Mouse (Mus musculus): ENCODE data around the gene Paxx. TPM values are rescaled to one million over a fixed set of nuclear protein-coding genes. Genes with fewer than 3 reads are reported as not detected.
"Not testable (repeated sequence)": the region's sequence is repeated elsewhere in the genome, so short reads cannot be mapped to it uniquely, and the experiment has no call there.

Paxx gene
- polyA plus RNA-seq, 1 experiment: 114 TPM

GRCm38 (mm10) chr2:25422587-25423410 lies 38.1 kb downstream of the Paxx start, which contains the start of gene Fut7:
TSS of gene Fut7 (plus strand) at chr2:25423267.
- H3K4me3 ChIP-seq (replicated peaks; ENCODE audit: control insufficient read depth, low read depth, low read length): peak within 1 kb of the TSS; percentile 36
- peak within 1 kb of the TSS; percentile 95 for H3K27ac ChIP-seq (ENCODE audit: control insufficient read depth, insufficient read depth, low read depth, low read length, poor library complexity)
- no peaks in the 10 kb centered on the region; the same call in 1 of the 2 replicates for H3K4me1 ChIP-seq (ENCODE audit: control insufficient read depth, insufficient read depth, low read length)
- peak; percentile 70; the same call in 1 of the 2 replicates for TF ChIP-seq POLR2A (IDR thresholded peaks at IDR 0.05; ENCODE audit: borderline replicate concordance, control insufficient read depth, low read depth, low read length)
- no peak for TF ChIP-seq CTCF (IDR thresholded peaks at IDR 0.05; ENCODE audit: control insufficient read depth, insufficient read depth, low read length)
- WGBS: 3% methylated on average over 17 of the region's 17 CpGs

GRCm38 (mm10) chr2:25421896-25422295 lies 39.0 kb downstream of the Paxx start:
- Histone ChIP-seq H3K4me1 (ENCODE audit: control insufficient read depth, insufficient read depth, low read length) (no peaks in the 10 kb centered on the region; the same call in 1 of the 2 replicates), H3K27ac (ENCODE audit: control insufficient read depth, insufficient read depth, low read depth, low read length, poor library complexity) (peak overlapping the region; percentile 95), H3K4me3 (replicated peaks; ENCODE audit: control insufficient read depth, low read depth, low read length) (no peak overlapping the region)
- TF ChIP-seq CTCF (IDR thresholded peaks at IDR 0.05; ENCODE audit: control insufficient read depth, insufficient read depth, low read length) (peak; percentile 54), POLR2A (IDR thresholded peaks at IDR 0.05; ENCODE audit: borderline replicate concordance, control insufficient read depth, low read depth, low read length) (no peak)
- WGBS: 30% methylated on average over 3 of the region's 3 CpGs

- WGBS: 44% methylated on average over 3 of the region's 3 CpGs
Observed at GRCm38 (mm10) chr2:25417426-25417825, 43.5 kb downstream of the Paxx start.

GRCm38 (mm10) chr2:25413436-25413835 lies 47.5 kb downstream of the Paxx start:
- not testable (repeated sequence) for H3K27ac ChIP-seq (ENCODE audit: control insufficient read depth, insufficient read depth, low read depth, low read length, poor library complexity); H3K4me1 ChIP-seq (ENCODE audit: control insufficient read depth, insufficient read depth, low read length); H3K4me3 ChIP-seq (replicated peaks; ENCODE audit: control insufficient read depth, low read depth, low read length)

More at GRCm38 (mm10) chr2:25417426-25417825, 43.5 kb downstream of the Paxx start:
- Histone ChIP-seq H3K4me3 (replicated peaks; ENCODE audit: control insufficient read depth, low read depth, low read length) (no peak overlapping the region), H3K27ac (ENCODE audit: control insufficient read depth, insufficient read depth, low read depth, low read length, poor library complexity) (no peak overlapping the region), H3K4me1 (ENCODE audit: control insufficient read depth, insufficient read depth, low read length) (no peaks in the 10 kb centered on the region; the same call in 1 of the 2 replicates)
- TF ChIP-seq CTCF (IDR thresholded peaks at IDR 0.05; ENCODE audit: control insufficient read depth, insufficient read depth, low read length) (no peak), POLR2A (IDR thresholded peaks at IDR 0.05; ENCODE audit: borderline replicate concordance, control insufficient read depth, low read depth, low read length) (no peak)

- TF ChIP-seq CTCF (IDR thresholded peaks at IDR 0.05; ENCODE audit: control insufficient read depth, insufficient read depth, low read length) (no peak), POLR2A (IDR thresholded peaks at IDR 0.05; ENCODE audit: borderline replicate concordance, control insufficient read depth, low read depth, low read length) (no peak)
- Histone ChIP-seq H3K4me1 (ENCODE audit: control insufficient read depth, insufficient read depth, low read length) (no peaks in the 10 kb centered on the region), H3K27ac (ENCODE audit: control insufficient read depth, insufficient read depth, low read depth, low read length, poor library complexity) (no peak overlapping the region), H3K4me3 (replicated peaks; ENCODE audit: control insufficient read depth, low read depth, low read length) (no peak overlapping the region)
- WGBS: 82% methylated on average over 10 of the region's 10 CpGs
Observed at GRCm38 (mm10) chr2:25408908-25409307, 52.0 kb downstream of the Paxx start.

Other genes starting within 250 kb of the Paxx start
- 26.7 and 38.0 TPM in 2 replicates for gene Nelfb, start 249.6 kb downstream of the Paxx start, polyA plus RNA-seq (2011; ENCODE audit: insufficient read depth, insufficient read length, low replicate concordance, missing spikeins)
- not detected in 2 replicates for gene Stpg3, start 246.5 kb downstream of the Paxx start, polyA plus RNA-seq (2011; ENCODE audit: insufficient read depth, insufficient read length, low replicate concordance, missing spikeins)
- gene Fam166a, start 242.3 kb downstream of the Paxx start, polyA plus RNA-seq (2011; ENCODE audit: insufficient read depth, insufficient read length, low replicate concordance, missing spikeins): not detected in 2 replicates
- gene Tubb4b, start 236.4 kb downstream of the Paxx start, polyA plus RNA-seq (2011; ENCODE audit: insufficient read depth, insufficient read length, low replicate concordance, missing spikeins): 319 and 327 TPM in 2 replicates
- gene Slc34a3, start 226.7 kb downstream of the Paxx start, polyA plus RNA-seq (2011; ENCODE audit: insufficient read depth, insufficient read length, low replicate concordance, missing spikeins): not detected in 2 replicates
- not detected in 2 replicates for gene Rnf224, start 224.3 kb downstream of the Paxx start, polyA plus RNA-seq (2011; ENCODE audit: insufficient read depth, insufficient read length, low replicate concordance, missing spikeins)
- 3.1 and 4.2 TPM in 2 replicates for gene Rnf208, start 218.8 kb downstream of the Paxx start, polyA plus RNA-seq (2011; ENCODE audit: insufficient read depth, insufficient read length, low replicate concordance, missing spikeins)
- not detected in 2 replicates for gene Cysrt1, start 218.6 kb downstream of the Paxx start, polyA plus RNA-seq (2011; ENCODE audit: insufficient read depth, insufficient read length, low replicate concordance, missing spikeins)
- 9.9 and 22.3 TPM in 2 replicates for gene AL732309.1, start 214.2 kb downstream of the Paxx start, polyA plus RNA-seq (2011; ENCODE audit: insufficient read depth, insufficient read length, low replicate concordance, missing spikeins)
- 5.0 and 15.6 TPM in 2 replicates for gene Tmem203, start 205.7 kb downstream of the Paxx start, polyA plus RNA-seq (2011; ENCODE audit: insufficient read depth, insufficient read length, low replicate concordance, missing spikeins)
- 1.4 and 17.5 TPM in 2 replicates for gene Tprn, start 198.5 kb downstream of the Paxx start, polyA plus RNA-seq (2011; ENCODE audit: insufficient read depth, insufficient read length, low replicate concordance, missing spikeins)
- 48.8 and 65.8 TPM in 2 replicates for gene Ssna1, start 188.7 kb downstream of the Paxx start, polyA plus RNA-seq (2011; ENCODE audit: insufficient read depth, insufficient read length, low replicate concordance, missing spikeins)
- gene Anapc2, start 188.6 kb downstream of the Paxx start, polyA plus RNA-seq (2011; ENCODE audit: insufficient read depth, insufficient read length, low replicate concordance, missing spikeins): 20.1 and 34.3 TPM in 2 replicates
- gene Tmem210, start 172.9 kb downstream of the Paxx start, polyA plus RNA-seq (2011; ENCODE audit: insufficient read depth, insufficient read length, low replicate concordance, missing spikeins): not detected in 2 replicates
- gene Lrrc26, start 171.2 kb downstream of the Paxx start, polyA plus RNA-seq (2011; ENCODE audit: insufficient read depth, insufficient read length, low replicate concordance, missing spikeins): not detected in 2 replicates
- 5.0 TPM in 1 of 2 replicates, not detected in the other for gene Grin1, start 141.9 kb downstream of the Paxx start, polyA plus RNA-seq (2011; ENCODE audit: insufficient read depth, insufficient read length, low replicate concordance, missing spikeins)
- gene Man1b1, start 128.8 kb downstream of the Paxx start, polyA plus RNA-seq (2011; ENCODE audit: insufficient read depth, insufficient read length, low replicate concordance, missing spikeins): 25.9 and 33.0 TPM in 2 replicates
- 22.8 and 29.5 TPM in 2 replicates for gene Dpp7, start 104.7 kb downstream of the Paxx start, polyA plus RNA-seq (2011; ENCODE audit: insufficient read depth, insufficient read length, low replicate concordance, missing spikeins)
- gene Uap1l1, start 95.4 kb downstream of the Paxx start, polyA plus RNA-seq (2011; ENCODE audit: insufficient read depth, insufficient read length, low replicate concordance, missing spikeins): 20.1 and 62.6 TPM in 2 replicates
- 13.7 and 27.3 TPM in 2 replicates for gene Sapcd2, start 88.8 kb downstream of the Paxx start, polyA plus RNA-seq (2011; ENCODE audit: insufficient read depth, insufficient read length, low replicate concordance, missing spikeins)
- 0.54 TPM in 1 of 2 replicates, not detected in the other for gene Entpd2, start 65.2 kb downstream of the Paxx start, polyA plus RNA-seq (2011; ENCODE audit: insufficient read depth, insufficient read length, low replicate concordance, missing spikeins)
- 3.4 and 22.4 TPM in 2 replicates for gene Npdc1, start 61.7 kb downstream of the Paxx start, polyA plus RNA-seq (2011; ENCODE audit: insufficient read depth, insufficient read length, low replicate concordance, missing spikeins)
- 3.4 and 17.9 TPM in 2 replicates for gene Fut7, start 37.8 kb downstream of the Paxx start, polyA plus RNA-seq (2011; ENCODE audit: insufficient read depth, insufficient read length, low replicate concordance, missing spikeins)
- 5.0 and 15.0 TPM in 2 replicates for gene Abca2, start 32.4 kb downstream of the Paxx start, polyA plus RNA-seq (2011; ENCODE audit: insufficient read depth, insufficient read length, low replicate concordance, missing spikeins)
- gene Clic3, start 4.3 kb downstream of the Paxx start, polyA plus RNA-seq (2011; ENCODE audit: insufficient read depth, insufficient read length, low replicate concordance, missing spikeins): not detected in 2 replicates
- gene Ptgds, start 9.0 kb upstream of the Paxx start, polyA plus RNA-seq (2011; ENCODE audit: insufficient read depth, insufficient read length, low replicate concordance, missing spikeins): 9.3 TPM in 1 of 2 replicates, not detected in the other
- not detected in 2 replicates for gene Lcn12, start 32.8 kb upstream of the Paxx start, polyA plus RNA-seq (2011; ENCODE audit: insufficient read depth, insufficient read length, low replicate concordance, missing spikeins)
- gene Fbxw5, start 39.7 kb upstream of the Paxx start, polyA plus RNA-seq (2011; ENCODE audit: insufficient read depth, insufficient read length, low replicate concordance, missing spikeins): 18.5 and 30.4 TPM in 2 replicates
- gene C8g, start 40.6 kb upstream of the Paxx start, polyA plus RNA-seq (2011; ENCODE audit: insufficient read depth, insufficient read length, low replicate concordance, missing spikeins): 1.6 and 6.2 TPM in 2 replicates
- gene Traf2, start 85.8 kb upstream of the Paxx start, polyA plus RNA-seq (2011; ENCODE audit: insufficient read depth, insufficient read length, low replicate concordance, missing spikeins): 14.5 and 22.7 TPM in 2 replicates
- 46.6 and 73.8 TPM in 2 replicates for gene Edf1, start 96.8 kb upstream of the Paxx start, polyA plus RNA-seq (2011; ENCODE audit: insufficient read depth, insufficient read length, low replicate concordance, missing spikeins)
- gene Mamdc4, start 113.8 kb upstream of the Paxx start, polyA plus RNA-seq (2011; ENCODE audit: insufficient read depth, insufficient read length, low replicate concordance, missing spikeins): 1.1 and 9.7 TPM in 2 replicates
- gene Phpt1, start 114.1 kb upstream of the Paxx start, polyA plus RNA-seq (2011; ENCODE audit: insufficient read depth, insufficient read length, low replicate concordance, missing spikeins): 12.3 and 16.4 TPM in 2 replicates
- 0.34 and 0.92 TPM in 2 replicates for gene Ajm1, start 120.7 kb upstream of the Paxx start, polyA plus RNA-seq (2011; ENCODE audit: insufficient read depth, insufficient read length, low replicate concordance, missing spikeins)
- gene Rabl6, start 147.4 kb upstream of the Paxx start, polyA plus RNA-seq (2011; ENCODE audit: insufficient read depth, insufficient read length, low replicate concordance, missing spikeins): 33.4 and 38.2 TPM in 2 replicates
- gene Ccdc183, start 156.6 kb upstream of the Paxx start, polyA plus RNA-seq (2011; ENCODE audit: insufficient read depth, insufficient read length, low replicate concordance, missing spikeins): not detected in 2 replicates
- gene Tmem141, start 160.9 kb upstream of the Paxx start, polyA plus RNA-seq (2011; ENCODE audit: insufficient read depth, insufficient read length, low replicate concordance, missing spikeins): 17.3 and 20.9 TPM in 2 replicates
- 14.7 and 28.0 TPM in 2 replicates for gene Fcna, start 166.9 kb upstream of the Paxx start, polyA plus RNA-seq (2011; ENCODE audit: insufficient read depth, insufficient read length, low replicate concordance, missing spikeins)
- gene Lcn8, start 192.0 kb upstream of the Paxx start, polyA plus RNA-seq (2011; ENCODE audit: insufficient read depth, insufficient read length, low replicate concordance, missing spikeins): not detected in 2 replicates
- not detected in 2 replicates for gene Lcn5, start 196.9 kb upstream of the Paxx start, polyA plus RNA-seq (2011; ENCODE audit: insufficient read depth, insufficient read length, low replicate concordance, missing spikeins)
- gene Lcn6, start 215.7 kb upstream of the Paxx start, polyA plus RNA-seq (2011; ENCODE audit: insufficient read depth, insufficient read length, low replicate concordance, missing spikeins): not detected in 2 replicates
- gene Lcn10, start 221.6 kb upstream of the Paxx start, polyA plus RNA-seq (2011; ENCODE audit: insufficient read depth, insufficient read length, low replicate concordance, missing spikeins): not detected in 2 replicates
- gene Obp2a, start 238.9 kb upstream of the Paxx start, polyA plus RNA-seq (2011; ENCODE audit: insufficient read depth, insufficient read length, low replicate concordance, missing spikeins): not detected in 2 replicates
- 4.1 and 6.7 TPM in 2 replicates for gene Bmyc, start 245.6 kb upstream of the Paxx start, polyA plus RNA-seq (2011; ENCODE audit: insufficient read depth, insufficient read length, low replicate concordance, missing spikeins)